Mouse (Mus musculus) midbrain, postnatal 0 days (tissue): Measurements from ENCODE around the gene Ranbp17. TPM values are rescaled to one million over a fixed set of nuclear protein-coding genes. Genes with fewer than 3 reads are reported as not detected.
"Not testable (repeated sequence)": the region's sequence is repeated elsewhere in the genome, so short reads cannot be mapped to it uniquely, and the experiment has no call there.

Source experiments
- ATAC-seq: fragments of 200-750 bp; cut with Nextera tagmentation; 2 replicates; pipeline ENCODE4 v1.8.0; 2017; ENCODE audit warnings: moderate number of reproducible peaks, mild to moderate bottlenecking, moderate TSS enrichment, moderate library complexity; ENCODE audit not compliant: low FRiP score
- DNase-seq: peaks from one replicate; pipeline ENCODE4 v3.0.0-alpha.2; 2015; ENCODE audit warnings: low spot score
- H3K27ac ChIP-seq: fragments of 300-500 bp; sonication (generic); 2 replicates; pipeline ENCODE4 v1.5.1; 2014; ENCODE audit warnings: low read depth, mild to moderate bottlenecking, low read length, mixed read lengths
- H3K27me3 ChIP-seq: fragments of 300-500 bp; sonication (generic); 2 replicates; pipeline ENCODE4 v1.6.1; 2014; ENCODE audit warnings: low read length, control low read depth, mixed read lengths; ENCODE audit not compliant: insufficient read depth
- H3K36me3 ChIP-seq: fragments of 300-500 bp; sonication (generic); 2 replicates; pipeline ENCODE4 v1.6.1; 2014; ENCODE audit warnings: low read length, control low read depth, mixed read lengths; ENCODE audit not compliant: insufficient read depth
- H3K4me1 ChIP-seq: fragments of 300-500 bp; sonication (generic); 2 replicates; pipeline ENCODE4 v1.6.1; 2014; ENCODE audit warnings: mild to moderate bottlenecking, control low read depth, antibody characterized with exemption, low read length, mixed read lengths; ENCODE audit not compliant: insufficient read depth
- H3K4me2 ChIP-seq: fragments of 300-500 bp; sonication (generic); 2 replicates; pipeline ENCODE4 v1.6.1; 2014; ENCODE audit warnings: low read depth, mild to moderate bottlenecking, low read length, mixed read lengths; ENCODE audit not compliant: poor library complexity, severe bottlenecking
- H3K4me3 ChIP-seq: fragments of 300-500 bp; sonication (generic); 2 replicates; pipeline ENCODE4 v1.5.1; 2014; ENCODE audit warnings: low read depth, mild to moderate bottlenecking, low read length, moderate library complexity
- H3K9ac ChIP-seq: fragments of 300-500 bp; sonication (generic); replicated peaks from 2 replicates; pipeline ENCODE4 v1.6.1; 2014; ENCODE audit warnings: mild to moderate bottlenecking, low read length, moderate library complexity, mixed read lengths; ENCODE audit not compliant: poor library complexity, severe bottlenecking
- H3K9me3 ChIP-seq: fragments of 300-500 bp; sonication (generic); 2 replicates; pipeline ENCODE4 v1.6.1; 2016; ENCODE audit warnings: low read length, control low read depth
- CTCF ChIP-seq: IDR thresholded peaks from 2 replicates; pipeline ENCODE4 v1.5.1; 2016; ENCODE audit warnings: antibody characterized with exemption, mild to moderate bottlenecking
- WGBS: fragments of 180-500 bp; shearing (Covaris S2); extraction: QIAGEN DNeasy Blood & Tissue Kit; methylation state at CpG from one replicate; pipeline ENCODE4 v1.1.7; 2014; 5-methylcytosine and 5-hydroxymethylcytosine counted together
- polyA plus RNA-seq: library from polyadenylated mRNA; unstranded; fragments of >200 nt; fragmentation: Nextera tagmentation; extraction: Ambion mirVana; gene quantifications from 2 replicates; pipeline ENCODE4 v1.2.1, GENCODE M21; 2015
- total RNA-seq: library from RNA; depleted of rRNA; stranded (reverse); fragments of >200 nt; gene quantifications from 2 replicates; pipeline ENCODE4 v1.2.3, GENCODE M21; 2014

The Ranbp17 gene
- total and polyA plus RNA-seq, 2 experiments from 2014 or later, result 5.0 to 7.8 TPM

DNA sequence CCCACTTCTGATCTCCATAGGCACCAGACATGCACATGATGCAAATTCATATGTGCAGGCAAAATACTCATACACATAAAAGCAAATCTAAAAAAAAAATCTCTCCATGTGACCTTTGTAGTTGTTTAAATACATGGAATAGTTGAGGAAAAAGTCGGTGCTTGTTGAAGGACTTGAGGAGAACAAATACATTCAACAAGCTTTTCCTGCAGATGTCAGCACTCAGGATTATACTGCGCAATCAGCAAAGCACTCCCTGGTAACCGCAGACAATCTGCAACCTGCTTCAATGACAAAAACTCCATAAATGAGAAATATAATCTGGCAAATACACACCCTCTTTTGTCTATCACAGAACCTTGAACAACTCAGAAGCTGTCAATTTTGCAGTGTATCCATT is 59.5 kb downstream of the Ranbp17 start:
- Histone ChIP-seq H3K27ac (no peak overlapping the region), H3K4me3 (no peak overlapping the region), H3K4me1 (no peaks in the 10 kb centered on the region), H3K36me3 (0 out of 2 replicates have a peak, but pooled peaks cover 2% of the 10 kb centered on the region), H3K9me3 (no peaks in the 10 kb centered on the region), H3K9ac (no peak overlapping the region), H3K27me3 (no peaks in the 10 kb centered on the region), H3K4me2 (no peak overlapping the region)
- DNase-seq, result no peak
- ATAC-seq, result no peak
- WGBS, result 86% methylated on average over 3 of the region's 3 CpGs
- TF ChIP-seq CTCF, result no peak

DNA sequence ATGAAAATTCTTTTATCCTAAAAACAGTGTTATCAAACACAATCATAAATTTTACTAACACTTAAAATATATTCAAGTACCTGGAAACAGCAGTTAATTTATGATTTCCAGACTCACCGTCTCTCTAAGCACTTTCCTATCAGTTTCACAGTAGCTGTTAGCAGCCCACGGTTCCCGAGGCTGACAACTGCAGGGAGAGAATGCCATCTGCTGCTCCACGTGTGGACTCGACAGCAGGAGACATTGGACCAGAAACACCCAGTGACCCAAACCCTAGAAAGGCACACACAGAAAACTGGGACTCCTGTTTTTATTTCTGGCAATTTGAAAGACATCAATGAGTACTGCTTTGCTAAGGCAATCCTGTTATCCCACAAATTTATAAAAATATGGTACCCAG is 79.7 kb downstream of the Ranbp17 start:
- ATAC-seq, result no peak

DNA sequence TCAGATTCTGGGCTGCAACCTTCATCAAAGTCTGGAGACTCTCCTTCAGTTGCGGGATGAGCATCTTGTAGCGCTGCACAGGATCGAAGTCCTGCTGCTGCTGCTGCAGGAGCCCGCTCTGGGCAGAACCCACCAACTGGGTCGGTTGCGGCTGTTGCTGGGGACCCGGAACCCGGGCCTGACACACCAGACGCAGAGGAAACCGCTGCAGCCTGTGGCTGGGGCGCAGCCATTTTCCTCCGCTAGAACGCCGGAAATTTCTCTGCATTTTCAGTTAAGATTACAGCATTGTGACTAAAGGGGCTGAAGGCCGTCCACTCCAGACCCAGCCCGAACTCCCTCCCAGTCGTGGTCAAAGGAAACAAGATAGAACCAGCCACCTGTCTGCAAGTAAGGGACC is 85.3 kb downstream of the Ranbp17 start:
- not testable (repeated sequence) for H3K36me3 ChIP-seq
- 96% methylated on average over 17 of the region's 17 CpGs for WGBS

More for the DNA sequence above, 79.7 kb downstream of the Ranbp17 start:
- 43% methylated on average over 5 of the region's 5 CpGs for WGBS
- H3K9ac ChIP-seq, result no peak overlapping the region
- H3K4me2 ChIP-seq, result no peak overlapping the region
- no peaks in the 10 kb centered on the region for H3K9me3 ChIP-seq
- H3K4me1 ChIP-seq, result no peaks in the 10 kb centered on the region
- DNase-seq, result peak; percentile 25
- H3K27me3 ChIP-seq, result no peaks in the 10 kb centered on the region
- H3K36me3 ChIP-seq, result no peaks in the 10 kb centered on the region
- H3K4me3 ChIP-seq, result no peak overlapping the region
- no peak overlapping the region for H3K27ac ChIP-seq
- TF ChIP-seq CTCF, result peak; percentile 27

DNA sequence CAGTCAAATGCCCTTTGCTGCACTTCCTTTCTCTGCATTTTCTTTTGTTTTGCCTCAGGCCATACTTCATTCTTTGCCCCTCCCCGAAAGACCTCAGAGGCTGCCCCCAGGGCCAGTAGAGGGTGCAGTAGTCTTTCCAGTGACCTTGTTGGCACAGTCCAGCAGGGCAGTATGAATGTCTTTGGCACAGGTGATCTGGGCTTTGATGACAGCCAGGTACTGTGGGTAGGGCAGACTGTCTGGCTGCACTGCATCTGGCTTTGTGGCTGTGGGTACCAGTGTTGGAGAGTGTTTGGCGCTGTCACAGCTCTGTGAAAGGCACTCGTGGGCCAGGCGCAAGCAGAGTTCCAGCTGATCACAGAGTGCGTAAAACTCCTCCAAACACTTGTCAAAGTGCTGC is 85.8 kb downstream of the Ranbp17 start:
- H3K9me3 ChIP-seq, H3K27me3 ChIP-seq, DNase-seq, H3K9ac ChIP-seq, H3K27ac ChIP-seq, ATAC-seq, H3K36me3 ChIP-seq, H3K4me3 ChIP-seq, H3K4me1 ChIP-seq, H3K4me2 ChIP-seq: not testable (repeated sequence)
- 87% methylated on average over 5 of the region's 5 CpGs for WGBS

More for the DNA sequence above, 85.3 kb downstream of the Ranbp17 start:
- not testable (repeated sequence) for H3K4me2 ChIP-seq, H3K9ac ChIP-seq, H3K27ac ChIP-seq, DNase-seq, H3K4me1 ChIP-seq, H3K4me3 ChIP-seq, H3K27me3 ChIP-seq, ATAC-seq, H3K9me3 ChIP-seq

DNA sequence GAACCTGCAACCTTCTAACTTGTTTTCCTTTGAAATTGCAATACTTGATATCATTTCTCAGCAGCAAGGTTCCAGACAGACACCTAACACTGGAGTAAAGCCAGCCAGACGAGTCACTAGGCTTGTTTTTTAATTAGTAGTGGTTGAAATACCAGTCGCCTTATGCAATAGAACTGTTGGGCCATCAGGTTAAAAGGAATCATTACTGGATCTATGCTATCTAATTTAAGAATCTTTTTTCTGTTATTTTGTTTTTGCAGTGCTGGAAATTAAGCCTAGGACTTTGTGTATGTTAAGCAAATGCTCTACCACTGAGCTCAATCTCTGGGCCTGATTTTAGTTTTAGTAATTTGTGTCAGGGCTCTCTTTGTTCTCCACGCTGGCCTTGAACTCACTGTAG is 91.3 kb downstream of the Ranbp17 start:
- H3K9ac ChIP-seq, result no peak overlapping the region
- no peak overlapping the region for H3K27ac ChIP-seq
- ATAC-seq, result no peak
- no peaks in the 10 kb centered on the region for H3K36me3 ChIP-seq
- H3K4me2 ChIP-seq, result no peak overlapping the region
- H3K27me3 ChIP-seq, result no peaks in the 10 kb centered on the region
- TF ChIP-seq CTCF, result no peak
- no peaks in the 10 kb centered on the region for H3K4me1 ChIP-seq
- H3K4me3 ChIP-seq, result no peak overlapping the region
- no peaks in the 10 kb centered on the region for H3K9me3 ChIP-seq
- WGBS, result 88% methylated on average over 3 of the region's 3 CpGs
- no peak for DNase-seq

DNA sequence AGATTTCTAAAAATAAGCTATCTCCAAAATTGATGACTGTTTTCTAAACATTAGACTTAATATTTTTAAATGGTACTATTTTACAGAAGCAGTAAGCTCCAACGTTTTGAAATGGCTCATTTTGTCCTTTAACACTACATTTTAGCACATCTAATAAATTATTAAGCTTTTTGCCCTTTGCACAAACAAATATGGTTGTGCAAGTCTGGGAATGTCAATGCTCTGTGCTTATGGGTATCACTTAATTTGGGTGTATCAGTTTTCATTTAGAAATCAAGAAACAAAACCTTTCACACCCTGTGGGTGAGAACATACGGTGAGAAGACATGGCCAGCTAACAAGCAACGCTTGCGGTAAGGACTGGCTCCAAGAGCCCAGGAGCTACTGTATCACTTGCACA is 108.9 kb downstream of the Ranbp17 start:
- DNase-seq, result no peak
- TF ChIP-seq CTCF, result no peak
- H3K4me3 ChIP-seq, result no peak overlapping the region
- no peaks in the 10 kb centered on the region for H3K4me1 ChIP-seq
- ATAC-seq, result no peak
- H3K27ac ChIP-seq, result no peak overlapping the region
- WGBS, result 95% methylated on average over 4 of the region's 4 CpGs
- H3K27me3 ChIP-seq, result no peaks in the 10 kb centered on the region
- no peaks in the 10 kb centered on the region for H3K36me3 ChIP-seq
- no peaks in the 10 kb centered on the region for H3K9me3 ChIP-seq
- H3K9ac ChIP-seq, result no peak overlapping the region
- no peak overlapping the region for H3K4me2 ChIP-seq
